ENCODE assay signal across 27 mouse cellular contexts in the genomic region with DNA sequence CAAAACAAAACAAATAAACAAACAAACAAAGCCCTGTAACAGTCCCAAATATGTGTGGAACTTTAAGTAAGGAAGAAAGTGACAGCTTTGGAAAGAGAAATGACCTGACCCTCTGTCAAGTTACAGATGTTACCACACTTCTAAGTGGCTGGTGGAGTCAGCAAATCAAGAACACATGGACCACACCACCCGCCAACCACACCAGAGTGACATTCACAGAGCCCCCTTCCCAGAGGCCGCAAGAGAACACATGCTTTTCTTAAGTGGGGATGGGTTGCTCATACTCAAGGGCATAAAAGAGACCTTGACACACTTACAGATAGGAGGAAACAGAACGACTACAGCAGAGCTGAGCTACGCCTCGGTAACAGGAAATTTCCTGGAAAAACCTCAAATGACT. TPM values are rescaled to one million over a fixed set of nuclear protein-coding genes. Genes with fewer than 3 reads are reported as not detected.
DNase-seq lines count a peak whose midpoint lies in the region; ATAC-seq lines count a peak whose summit lies in the region.
"Had no signal": no experiment of that assay in that cellular context is flagged by ENCODE, and none has a peak within 500 bp of the region (broad histone marks: within the 10 kb centered on the region; RNA-seq: fewer than 3 reads in every experiment).

No protein-coding gene starts in this region.

- no peak overlapping the region for H3K27ac ChIP-seq in embryonic facial prominence, embryonic 10.5 days (replicated peaks)
- no peak overlapping the region for H3K27ac ChIP-seq in embryonic facial prominence, embryonic 14.5 days (replicated peaks; ENCODE audit: low read depth, low read length)
- 0 out of 2 replicates have a peak overlapping the region, but pooled peaks have one; percentile 14 for H3K27ac ChIP-seq in limb, embryonic 10.5 days
- no peak overlapping the region for H3K27ac ChIP-seq in midbrain, embryonic 16.5 days (ENCODE audit: low read length)
- H3K27ac ChIP-seq: embryonic facial prominence, embryonic 12.5 days; heart, adult 2 months; heart, embryonic 10.5 days; hindbrain, embryonic 12.5 days; hindbrain, embryonic 15.5 days had no signal

- H3K27me3 ChIP-seq in embryonic facial prominence, embryonic 10.5 days (replicated peaks; ENCODE audit: low read depth, poor library complexity, severe bottlenecking), result no peaks in the 10 kb centered on the region; the same call in 1 of the 2 replicates
- no peaks in the 10 kb centered on the region for H3K27me3 ChIP-seq in embryonic facial prominence, embryonic 14.5 days (replicated peaks; ENCODE audit: control insufficient read depth, insufficient read depth, low read length)
- peaks cover 43% of the 10 kb centered on the region for H3K27me3 ChIP-seq in limb, embryonic 10.5 days (ENCODE audit: low read depth, poor library complexity, severe bottlenecking)
- H3K27me3 ChIP-seq in midbrain, embryonic 16.5 days (ENCODE audit: control insufficient read depth, insufficient read depth, low read depth, low read length), result no peaks in the 10 kb centered on the region
- H3K27me3 ChIP-seq: embryonic facial prominence, embryonic 12.5 days; hindbrain, embryonic 12.5 days; hindbrain, embryonic 15.5 days had no signal

- WGBS in embryonic facial prominence, embryonic 10.5 days, result 36% methylated on average over 5 of the region's 5 CpGs
- WGBS in embryonic facial prominence, embryonic 14.5 days, result 31% methylated on average over 5 of the region's 5 CpGs
- 38% methylated on average over 5 of the region's 5 CpGs for WGBS in limb, embryonic 10.5 days
- WGBS in midbrain, embryonic 16.5 days, result 79% methylated on average over 5 of the region's 5 CpGs

- peaks cover 19% of the 10 kb centered on the region for H3K36me3 ChIP-seq in embryonic facial prominence, embryonic 10.5 days (replicated peaks)
- H3K36me3 ChIP-seq in embryonic facial prominence, embryonic 14.5 days (ENCODE audit: control insufficient read depth, insufficient read depth, low read length), result peaks cover 24% of the 10 kb centered on the region; the same call in 1 of the 2 replicates
- 0 out of 2 replicates have a peak, but pooled peaks cover 4% of the 10 kb centered on the region for H3K36me3 ChIP-seq in limb, embryonic 10.5 days
- peaks cover 19% of the 10 kb centered on the region for H3K36me3 ChIP-seq in midbrain, embryonic 16.5 days (ENCODE audit: control insufficient read depth, insufficient read depth, low read length)

- H3K9me3 ChIP-seq in embryonic facial prominence, embryonic 10.5 days, result no peaks in the 10 kb centered on the region
- H3K9me3 ChIP-seq in embryonic facial prominence, embryonic 14.5 days (ENCODE audit: control insufficient read depth, low read length), result no peaks in the 10 kb centered on the region
- H3K9me3 ChIP-seq in limb, embryonic 10.5 days (replicated peaks), result no peaks in the 10 kb centered on the region
- no peaks in the 10 kb centered on the region for H3K9me3 ChIP-seq in midbrain, embryonic 16.5 days (replicated peaks; ENCODE audit: control insufficient read depth, low read length, poor library complexity, severe bottlenecking)
- H3K9me3 ChIP-seq: embryonic facial prominence, embryonic 12.5 days; heart, embryonic 10.5 days; hindbrain, embryonic 12.5 days; hindbrain, embryonic 15.5 days had no signal

- H3K4me1 ChIP-seq in embryonic facial prominence, embryonic 10.5 days, result peaks cover 21% of the 10 kb centered on the region
- H3K4me1 ChIP-seq in embryonic facial prominence, embryonic 14.5 days (ENCODE audit: control insufficient read depth, insufficient read depth, low read length), result no peaks in the 10 kb centered on the region
- H3K4me1 ChIP-seq in limb, embryonic 10.5 days, result peaks cover 21% of the 10 kb centered on the region
- no peaks in the 10 kb centered on the region for H3K4me1 ChIP-seq in midbrain, embryonic 16.5 days (ENCODE audit: control insufficient read depth, insufficient read depth, low read length)
- H3K4me1 ChIP-seq: hindbrain, embryonic 15.5 days had no signal

- H3K4me3 ChIP-seq in embryonic facial prominence, embryonic 10.5 days, result no peak overlapping the region
- H3K4me3 ChIP-seq in embryonic facial prominence, embryonic 14.5 days (ENCODE audit: low read depth, low read length), result no peak overlapping the region
- H3K4me3 ChIP-seq in limb, embryonic 10.5 days, result no peak overlapping the region
- H3K4me3 ChIP-seq in midbrain, embryonic 16.5 days (ENCODE audit: low read depth, low read length), result no peak overlapping the region
- H3K4me3 ChIP-seq: embryonic facial prominence, embryonic 12.5 days; heart, adult 2 months; heart, embryonic 10.5 days; hindbrain, embryonic 12.5 days; hindbrain, embryonic 15.5 days had no signal

- no peak for ATAC-seq in embryonic facial prominence, embryonic 14.5 days (ENCODE audit: low read depth)
- no peak for ATAC-seq in midbrain, embryonic 16.5 days
- ATAC-seq: CD4-positive, CD25-positive, alpha-beta regulatory T cell, adult 4 months; forebrain, embryonic 14.5 days; forebrain, postnatal 0 days; intestine, postnatal 0 days had no signal

- H3K4me2 ChIP-seq in embryonic facial prominence, embryonic 14.5 days (ENCODE audit: low read depth, low read length), result no peak overlapping the region
- no peak overlapping the region for H3K4me2 ChIP-seq in midbrain, embryonic 16.5 days (ENCODE audit: low read length)
- H3K4me2 ChIP-seq: embryonic facial prominence, embryonic 12.5 days; hindbrain, embryonic 12.5 days; hindbrain, embryonic 15.5 days had no signal

- no peak overlapping the region for H3K9ac ChIP-seq in embryonic facial prominence, embryonic 14.5 days (ENCODE audit: low read depth, low read length)
- H3K9ac ChIP-seq in midbrain, embryonic 16.5 days (ENCODE audit: low read depth, low read length), result no peak overlapping the region
- H3K9ac ChIP-seq: embryonic facial prominence, embryonic 12.5 days; forebrain, postnatal 0 days; hindbrain, embryonic 12.5 days; hindbrain, embryonic 15.5 days had no signal

- DNase-seq in embryo, embryonic 10.5 days (ENCODE audit: low spot score), result peak; percentile 32
- DNase-seq in embryonic facial prominence, embryonic 10.5 days (ENCODE audit: low spot score), result peak; percentile 50
- DNase-seq in embryonic facial prominence, embryonic 14.5 days (ENCODE audit: low spot score), result peak; percentile 40
- peak; percentile 59 for DNase-seq in limb, embryonic 10.5 days (ENCODE audit: low spot score)
- no peak for DNase-seq in layer of hippocampus, postnatal 25 days (ENCODE audit: extremely low spot score in 1 of 2, low spot score in 1 of 2)
- DNase-seq in B cell, adult 2 months, result no peak
- DNase-seq: adrenal gland, adult 2 months; adrenal gland, postnatal 14 days; cerebellum, adult 11 months; cerebellum, adult 2 months; cerebellum, adult 9-11 months; cerebellum, postnatal 25 days; forebrain, postnatal 0 days; gastrocnemius, postnatal 10 days; gastrocnemius, postnatal 36 days; heart, adult 2 months had no signal

RNA-seq across cellular contexts. Expression of a gene that starts 28.4 kb away (rescaled TPM):
- 4.3 and 4.8 TPM in 2 replicates for polyA plus RNA-seq in embryonic facial prominence, embryonic 10.5 days (2016; fragmentation: Nextera tagmentation; extraction: Ambion mirVana)
- 5.9 and 6.3 TPM in 2 replicates for polyA plus RNA-seq in embryonic facial prominence, embryonic 14.5 days (2014; fragmentation: Nextera tagmentation; extraction: Ambion mirVana)
- polyA plus RNA-seq in limb, embryonic 10.5 days (2016; fragmentation: Nextera tagmentation; extraction: Ambion mirVana), result 3.2 and 4.4 TPM in 2 replicates
- polyA plus RNA-seq in midbrain, embryonic 16.5 days (2015; fragmentation: Nextera tagmentation; extraction: Ambion mirVana), result 4.6 and 5.1 TPM in 2 replicates
- 10 to 100 TPM; 18.8 to 23.5 TPM for total RNA-seq in layer of hippocampus, postnatal 25 days (2021)
- total RNA-seq: granulocyte monocyte progenitor cell, adult 5-6 weeks; MEL had no signal
- polyA plus RNA-seq: CD4-positive, CD25-positive, alpha-beta regulatory T cell, adult 4 months had no signal

RNA-seq across cellular contexts. Expression of a gene that starts 37.1 kb away (rescaled TPM):
- polyA plus RNA-seq in embryonic facial prominence, embryonic 10.5 days (2016; fragmentation: Nextera tagmentation; extraction: Ambion mirVana), result 0.15 and 0.30 TPM in 2 replicates
- 0.64 and 0.78 TPM in 2 replicates for polyA plus RNA-seq in embryonic facial prominence, embryonic 14.5 days (2014; fragmentation: Nextera tagmentation; extraction: Ambion mirVana)
- 0.04 and 0.10 TPM in 2 replicates for polyA plus RNA-seq in limb, embryonic 10.5 days (2016; fragmentation: Nextera tagmentation; extraction: Ambion mirVana)
- polyA plus RNA-seq in midbrain, embryonic 16.5 days (2015; fragmentation: Nextera tagmentation; extraction: Ambion mirVana), result 11.3 and 13.9 TPM in 2 replicates
- total RNA-seq in layer of hippocampus, postnatal 25 days (2021), result 100 to 1,000 TPM; 200 to 208 TPM
- total RNA-seq: granulocyte monocyte progenitor cell, adult 5-6 weeks; MEL had no signal
- polyA plus RNA-seq: C2C12 had no signal

Comparison
In these comparisons a context has a peak if more than half of its experiments do, and no peak if none do; other contexts are left out.
1. DNase-seq: peak in embryo, embryonic 10.5 days (single experiment), embryonic facial prominence, embryonic 10.5 days (single experiment), embryonic facial prominence, embryonic 14.5 days (single experiment) and limb, embryonic 10.5 days (single experiment); none in layer of hippocampus, postnatal 25 days (0 of 2) and B cell, adult 2 months (0 of 2).